Mouse (Mus musculus): ENCODE measurements around the gene Adamts17.

Adamts17 gene

DNA sequence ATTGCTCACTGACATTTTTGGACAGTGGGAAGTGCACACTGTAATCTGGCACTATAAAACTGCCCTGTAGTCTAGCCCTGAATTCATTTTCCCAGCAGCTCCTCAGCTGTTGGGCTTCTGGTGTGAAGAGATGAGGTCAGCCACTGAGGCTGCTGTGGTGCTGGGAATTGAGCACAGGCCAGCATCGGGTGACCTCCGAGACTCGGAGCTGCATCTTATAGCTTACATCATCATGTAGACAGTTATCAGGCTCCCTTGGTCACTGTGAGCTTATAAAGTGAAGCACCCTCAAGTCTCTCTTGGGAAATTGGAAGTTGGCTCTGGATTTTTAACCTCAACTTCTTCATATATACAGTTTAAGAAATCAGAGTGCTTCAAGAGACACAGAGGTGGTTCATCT lies 84.1 kb downstream of the Adamts17 start:
- Histone ChIP-seq H3K27me3 (ENCODE audit: insufficient read depth, low read length) (no peaks in the 10 kb centered on the region), H3K4me1 (replicated peaks; ENCODE audit: low read depth, low read length) (no peaks in the 10 kb centered on the region), H3K9me3 (ENCODE audit: low read length) (no peaks in the 10 kb centered on the region), H3K36me3 (ENCODE audit: insufficient read depth, low read length) (no peaks in the 10 kb centered on the region), H3K4me3 (replicated peaks; ENCODE audit: low read length) (no peak overlapping the region)
- no peak for TF ChIP-seq CTCF (conservative IDR thresholded peaks at IDR 0.05; ENCODE audit: low read length)
- TF ChIP-seq POU5F1 (IDR thresholded peaks at IDR 0.05; ENCODE audit: borderline replicate concordance, low read length), result no peak
- no peak for TF ChIP-seq NANOG (IDR thresholded peaks at IDR 0.05; ENCODE audit: borderline replicate concordance, low read length)

GRCm38 (mm10) chr7:66924104-66924503 lies 84.6 kb downstream of the Adamts17 start:
- Histone ChIP-seq H3K4me3 (replicated peaks; ENCODE audit: low read length) (no peak overlapping the region), H3K36me3 (ENCODE audit: insufficient read depth, low read length) (no peaks in the 10 kb centered on the region), H3K4me1 (replicated peaks; ENCODE audit: low read depth, low read length) (no peaks in the 10 kb centered on the region), H3K9me3 (ENCODE audit: low read length) (no peaks in the 10 kb centered on the region), H3K27me3 (ENCODE audit: insufficient read depth, low read length) (no peaks in the 10 kb centered on the region)
- no peak for TF ChIP-seq NANOG (IDR thresholded peaks at IDR 0.05; ENCODE audit: borderline replicate concordance, low read length)

- TF ChIP-seq CTCF (conservative IDR thresholded peaks at IDR 0.05; ENCODE audit: low read length) (no peak), NANOG (IDR thresholded peaks at IDR 0.05; ENCODE audit: borderline replicate concordance, low read length) (no peak), POU5F1 (IDR thresholded peaks at IDR 0.05; ENCODE audit: borderline replicate concordance, low read length) (no peak)
- H3K36me3 ChIP-seq (ENCODE audit: insufficient read depth, low read length), result no peaks in the 10 kb centered on the region
- no peak overlapping the region for H3K4me3 ChIP-seq (replicated peaks; ENCODE audit: low read length)
- H3K27me3 ChIP-seq (ENCODE audit: insufficient read depth, low read length), result no peaks in the 10 kb centered on the region
- peaks cover 2% of the 10 kb centered on the region; the same call in 1 of the 2 replicates for H3K9me3 ChIP-seq (ENCODE audit: low read length)
- H3K4me1 ChIP-seq (replicated peaks; ENCODE audit: low read depth, low read length), result no peaks in the 10 kb centered on the region
Measured at GRCm38 (mm10) chr7:66929263-66929662, 89.7 kb downstream of the Adamts17 start.

- Histone ChIP-seq H3K4me1 (replicated peaks; ENCODE audit: low read depth, low read length) (no peaks in the 10 kb centered on the region), H3K36me3 (ENCODE audit: insufficient read depth, low read length) (no peaks in the 10 kb centered on the region), H3K4me3 (replicated peaks; ENCODE audit: low read length) (no peak overlapping the region), H3K9me3 (ENCODE audit: low read length) (peaks cover 6% of the 10 kb centered on the region; the same call in 1 of the 2 replicates), H3K27me3 (ENCODE audit: insufficient read depth, low read length) (no peaks in the 10 kb centered on the region)
- TF ChIP-seq NANOG (IDR thresholded peaks at IDR 0.05; ENCODE audit: borderline replicate concordance, low read length) (no peak), POU5F1 (IDR thresholded peaks at IDR 0.05; ENCODE audit: borderline replicate concordance, low read length) (no peak), CTCF (conservative IDR thresholded peaks at IDR 0.05; ENCODE audit: low read length) (no peak)
Measured at GRCm38 (mm10) chr7:66931291-66931690, 91.8 kb downstream of the Adamts17 start.

- Histone ChIP-seq H3K9me3 (ENCODE audit: low read length) (peaks cover 6% of the 10 kb centered on the region; the same call in 1 of the 2 replicates), H3K4me1 (replicated peaks; ENCODE audit: low read depth, low read length) (no peaks in the 10 kb centered on the region), H3K36me3 (ENCODE audit: insufficient read depth, low read length) (no peaks in the 10 kb centered on the region), H3K4me3 (replicated peaks; ENCODE audit: low read length) (no peak overlapping the region), H3K27me3 (ENCODE audit: insufficient read depth, low read length) (no peaks in the 10 kb centered on the region)
- no peak for TF ChIP-seq NANOG (IDR thresholded peaks at IDR 0.05; ENCODE audit: borderline replicate concordance, low read length)
- no peak for TF ChIP-seq POU5F1 (IDR thresholded peaks at IDR 0.05; ENCODE audit: borderline replicate concordance, low read length)
- no peak for TF ChIP-seq CTCF (conservative IDR thresholded peaks at IDR 0.05; ENCODE audit: low read length)
Measured at GRCm38 (mm10) chr7:66933251-66933650, 93.7 kb downstream of the Adamts17 start.

DNA sequence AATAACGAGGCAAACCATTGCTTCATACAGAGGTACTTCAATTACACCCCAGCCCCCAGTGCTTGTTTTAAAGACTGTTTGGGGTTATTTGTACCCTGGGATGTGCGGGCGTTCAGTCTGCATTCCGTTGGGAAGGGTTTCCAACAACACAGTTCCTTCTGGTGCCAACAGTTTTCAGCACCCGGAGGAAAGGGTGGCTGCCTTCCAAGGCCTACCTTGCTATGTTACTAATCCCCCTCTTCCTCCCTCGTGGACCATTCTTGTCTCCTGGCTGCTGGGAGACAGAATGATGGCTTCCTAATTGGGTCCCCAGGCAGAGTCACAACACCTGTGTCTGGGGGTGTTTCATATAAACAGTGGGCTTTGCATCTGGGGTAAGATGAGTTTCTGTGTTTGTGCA lies 94.5 kb downstream of the Adamts17 start:
- Histone ChIP-seq H3K27me3 (ENCODE audit: insufficient read depth, low read length) (no peaks in the 10 kb centered on the region), H3K36me3 (ENCODE audit: insufficient read depth, low read length) (no peaks in the 10 kb centered on the region), H3K4me1 (replicated peaks; ENCODE audit: low read depth, low read length) (no peaks in the 10 kb centered on the region), H3K4me3 (replicated peaks; ENCODE audit: low read length) (no peak overlapping the region), H3K9me3 (ENCODE audit: low read length) (peaks cover 6% of the 10 kb centered on the region; the same call in 1 of the 2 replicates)
- TF ChIP-seq POU5F1 (IDR thresholded peaks at IDR 0.05; ENCODE audit: borderline replicate concordance, low read length) (no peak), CTCF (conservative IDR thresholded peaks at IDR 0.05; ENCODE audit: low read length) (no peak), NANOG (IDR thresholded peaks at IDR 0.05; ENCODE audit: borderline replicate concordance, low read length) (no peak)

DNA sequence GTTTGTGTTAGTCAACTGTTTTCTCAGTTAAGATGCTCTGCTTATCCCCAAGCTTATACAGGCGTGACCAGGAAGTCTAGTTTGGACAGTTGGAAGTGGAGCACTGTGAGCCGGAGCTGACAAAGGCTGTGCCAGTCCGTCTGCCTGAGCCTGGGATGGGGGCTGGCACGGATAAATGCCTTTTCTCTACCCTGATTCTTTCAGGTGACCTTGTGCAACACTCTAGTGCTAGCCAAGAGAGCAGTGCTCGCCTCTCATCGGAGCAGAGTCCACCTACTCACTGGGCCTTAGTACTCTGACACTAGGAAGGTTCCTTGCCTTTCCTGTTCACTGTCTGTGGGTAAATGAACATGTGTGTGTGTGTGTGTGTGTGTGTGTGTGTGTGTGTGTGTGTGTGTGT lies 95.5 kb downstream of the Adamts17 start:
- H3K36me3 ChIP-seq (ENCODE audit: insufficient read depth, low read length), result no peaks in the 10 kb centered on the region
- H3K4me3 ChIP-seq (replicated peaks; ENCODE audit: low read length), result no peak overlapping the region
- peaks cover 6% of the 10 kb centered on the region; the same call in 1 of the 2 replicates for H3K9me3 ChIP-seq (ENCODE audit: low read length)
- TF ChIP-seq CTCF (conservative IDR thresholded peaks at IDR 0.05; ENCODE audit: low read length) (no peak), POU5F1 (IDR thresholded peaks at IDR 0.05; ENCODE audit: borderline replicate concordance, low read length) (no peak), NANOG (IDR thresholded peaks at IDR 0.05; ENCODE audit: borderline replicate concordance, low read length) (no peak)
- no peaks in the 10 kb centered on the region for H3K4me1 ChIP-seq (replicated peaks; ENCODE audit: low read depth, low read length)
- no peaks in the 10 kb centered on the region for H3K27me3 ChIP-seq (ENCODE audit: insufficient read depth, low read length)

DNA sequence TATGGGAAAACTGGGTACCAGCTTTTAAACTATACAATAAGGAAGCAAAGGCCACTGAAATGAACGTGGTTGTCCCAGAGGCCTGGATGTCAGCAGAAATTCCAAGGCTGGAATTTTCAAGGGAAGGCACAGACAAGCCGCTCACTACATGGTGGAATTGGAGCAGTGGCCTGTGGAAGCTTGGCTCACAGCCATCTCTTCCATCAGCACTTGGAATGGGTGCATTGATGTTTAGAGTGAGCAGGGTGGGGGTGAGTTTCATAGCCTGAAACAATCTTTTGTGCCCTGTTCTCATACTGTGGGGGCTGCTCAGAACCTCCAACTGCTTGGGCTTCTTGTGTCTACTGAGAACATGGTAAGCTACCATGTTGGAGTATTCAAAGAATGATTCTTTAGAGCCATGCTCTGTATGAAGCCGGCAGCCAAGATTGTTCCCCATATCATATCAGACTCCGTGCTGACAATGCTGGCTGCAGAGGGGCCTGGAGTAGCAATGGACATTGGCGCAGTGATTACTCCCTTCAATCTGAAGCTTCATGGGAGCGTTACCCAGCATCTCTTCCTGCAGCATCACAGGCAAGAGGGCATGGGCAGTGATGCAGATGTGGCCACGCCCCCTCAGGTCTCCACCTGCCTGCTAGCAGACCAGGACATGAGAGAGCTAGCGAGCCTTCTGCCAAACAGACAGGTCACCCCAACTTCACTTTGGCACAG lies 96.7 kb downstream of the Adamts17 start:
- H3K4me1 ChIP-seq (replicated peaks; ENCODE audit: low read depth, low read length), result no peaks in the 10 kb centered on the region
- peaks cover 6% of the 10 kb centered on the region; the same call in 1 of the 2 replicates for H3K9me3 ChIP-seq (ENCODE audit: low read length)
- H3K4me3 ChIP-seq (replicated peaks; ENCODE audit: low read length), result no peak overlapping the region
- TF ChIP-seq CTCF (conservative IDR thresholded peaks at IDR 0.05; ENCODE audit: low read length), result no peak
- no peak for TF ChIP-seq POU5F1 (IDR thresholded peaks at IDR 0.05; ENCODE audit: borderline replicate concordance, low read length)
- no peak for TF ChIP-seq NANOG (IDR thresholded peaks at IDR 0.05; ENCODE audit: borderline replicate concordance, low read length)
- H3K27me3 ChIP-seq (ENCODE audit: insufficient read depth, low read length), result no peaks in the 10 kb centered on the region
- no peaks in the 10 kb centered on the region for H3K36me3 ChIP-seq (ENCODE audit: insufficient read depth, low read length)

DNA sequence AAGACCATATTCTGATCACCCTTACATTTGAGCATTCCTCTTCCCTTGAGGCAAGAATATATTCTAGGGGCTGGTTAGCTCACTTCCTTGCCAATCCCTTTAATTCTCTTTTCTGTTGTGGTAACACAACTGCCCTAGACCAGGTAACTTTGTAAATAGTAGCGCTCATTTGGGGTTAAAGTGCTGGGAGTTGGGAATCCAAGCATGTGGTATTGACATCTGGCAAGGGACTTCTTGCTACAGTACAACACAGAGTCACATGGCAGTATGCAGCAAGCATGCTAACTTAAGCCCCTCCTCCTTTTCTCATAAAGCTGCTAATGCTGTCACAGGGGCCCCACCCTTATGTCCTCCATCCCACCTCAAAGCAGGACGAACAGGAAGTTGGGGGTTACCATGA lies 97.4 kb downstream of the Adamts17 start:
- Histone ChIP-seq H3K27me3 (ENCODE audit: insufficient read depth, low read length) (no peaks in the 10 kb centered on the region), H3K4me1 (replicated peaks; ENCODE audit: low read depth, low read length) (no peaks in the 10 kb centered on the region), H3K4me3 (replicated peaks; ENCODE audit: low read length) (no peak overlapping the region), H3K36me3 (ENCODE audit: insufficient read depth, low read length) (no peaks in the 10 kb centered on the region), H3K9me3 (ENCODE audit: low read length) (peaks cover 6% of the 10 kb centered on the region; the same call in 1 of the 2 replicates)
- TF ChIP-seq NANOG (IDR thresholded peaks at IDR 0.05; ENCODE audit: borderline replicate concordance, low read length), result no peak

Data from E14TG2a.4 (cell line).